Mouse (Mus musculus) MEL (cell line): Measurements from ENCODE around the gene Ppm1e. TPM values are rescaled to one million over a fixed set of nuclear protein-coding genes. Genes with fewer than 3 reads are reported as not detected.

Source experiments
- DNase-seq: peaks from one replicate; pipeline ENCODE4 v3.0.0; 2011; ENCODE audit warnings: low read depth, low spot score
- H3K27ac ChIP-seq: 2 replicates; pipeline ENCODE4 v1.5.1; 2012; ENCODE audit warnings: low read depth, mild to moderate bottlenecking, control low read depth, low read length, moderate library complexity; ENCODE audit not compliant: control insufficient read depth
- H3K27me3 ChIP-seq, 2 experiments: fragments of 150-350 bp in 1 of 2; sonication (generic) in 1 of 2; 2 replicates each; pipeline ENCODE4 v1.6.1; 2012; ENCODE audit warnings: low read length in 2 of 2, mild to moderate bottlenecking in 2 of 2, improper control_type of control experiment in 1 of 2, moderate library complexity in 1 of 2; ENCODE audit not compliant: insufficient read depth in 2 of 2, control insufficient read depth in 1 of 2
- H3K36me3 ChIP-seq, 2 experiments: 2 replicates each; pipeline ENCODE4 v1.6.1; 2012 to 2014; ENCODE audit warnings: low read length in 2 of 2, improper control_type of control experiment in 1 of 2, inconsistent platforms in 1 of 2, mild to moderate bottlenecking in 1 of 2; ENCODE audit not compliant: insufficient read depth in 2 of 2, control insufficient read depth in 1 of 2
- H3K4me1 ChIP-seq, 2 experiments: fragments of 150-350 bp in 1 of 2; sonication (generic) in 1 of 2; 2 replicates each; pipeline ENCODE4 v1.6.1; 2012; ENCODE audit warnings: low read length in 2 of 2, improper control_type of control experiment in 1 of 2, mild to moderate bottlenecking in 1 of 2; ENCODE audit not compliant: insufficient read depth in 2 of 2, control insufficient read depth in 1 of 2
- H3K4me3 ChIP-seq, 2 experiments: fragments of 150-350 bp in 1 of 2; sonication (generic) in 1 of 2; 2 replicates each; pipeline ENCODE4 v1.5.1; 2012; ENCODE audit warnings: low read depth in 2 of 2, low read length in 2 of 2, mild to moderate bottlenecking in 2 of 2, moderate library complexity in 2 of 2, control low read depth in 1 of 2, improper control_type of control experiment in 1 of 2; ENCODE audit not compliant: control insufficient read depth in 1 of 2, insufficient read depth in 1 of 2
- H3K79me2 ChIP-seq: 2 replicates; pipeline ENCODE4 v1.6.1; 2012; ENCODE audit warnings: mild to moderate bottlenecking, low read length, moderate library complexity; ENCODE audit not compliant: control insufficient read depth, poor library complexity, insufficient read depth
- H3K9ac ChIP-seq: 2 replicates; pipeline ENCODE4 v1.6.1; 2012; ENCODE audit warnings: low read depth, mild to moderate bottlenecking, control low read depth, low read length, moderate library complexity; ENCODE audit not compliant: control insufficient read depth, poor library complexity, severe bottlenecking
- H3K9me3 ChIP-seq: fragments of 150-350 bp; sonication (generic); replicated peaks from 2 replicates; pipeline ENCODE4 v1.6.1; 2012; ENCODE audit warnings: mild to moderate bottlenecking, low read length, improper control_type of control experiment, moderate library complexity; ENCODE audit not compliant: insufficient read depth
- BHLHE40 ChIP-seq: IDR thresholded peaks from 2 replicates; pipeline ENCODE4 v1.6.1; 2012; ENCODE audit warnings: low read depth, mild to moderate bottlenecking, inconsistent platforms, low read length, improper control_type of control experiment, borderline replicate concordance
- CHD1 ChIP-seq: IDR thresholded peaks from 2 replicates; pipeline ENCODE4 v1.6.1; 2012; ENCODE audit warnings: low read depth, mild to moderate bottlenecking, inconsistent platforms, low read length, improper control_type of control experiment
- CTCF ChIP-seq, 3 experiments: IDR thresholded peaks in 2 of 3; conservative IDR thresholded peaks in 1 of 3; 2 replicates each; pipeline ENCODE4 v1.5.1; 2011 to 2012; ENCODE audit warnings: low read length in 3 of 3, low read depth in 2 of 3, mild to moderate bottlenecking in 2 of 3, improper control_type of control experiment in 1 of 3, inconsistent platforms in 1 of 3, mixed read lengths in 1 of 3, moderate library complexity in 1 of 3; ENCODE audit not compliant: control insufficient read depth in 1 of 3, insufficient read depth in 1 of 3, poor library complexity in 1 of 3, severe bottlenecking in 1 of 3
- ELF1 ChIP-seq: IDR thresholded peaks from 2 replicates; pipeline ENCODE4 v1.6.1; 2014; ENCODE audit warnings: low read depth, mild to moderate bottlenecking, inconsistent platforms, low read length, improper control_type of control experiment, moderate library complexity
- ETS1 ChIP-seq: IDR thresholded peaks from 2 replicates; pipeline ENCODE4 v1.6.1; 2012; ENCODE audit warnings: low read depth, mild to moderate bottlenecking, inconsistent platforms, low read length, improper control_type of control experiment, moderate library complexity
- HCFC1 ChIP-seq: IDR thresholded peaks from 2 replicates; pipeline ENCODE4 v1.6.1; 2012; ENCODE audit warnings: low read depth, mild to moderate bottlenecking, inconsistent platforms, low read length, improper control_type of control experiment, moderate library complexity
- JUND ChIP-seq: IDR thresholded peaks from 2 replicates; pipeline ENCODE4 v1.6.1; 2011; ENCODE audit warnings: low read depth, mild to moderate bottlenecking, improper control_type of control experiment, low read length
- MAX ChIP-seq: IDR thresholded peaks from 2 replicates; pipeline ENCODE4 v1.6.1; 2011; ENCODE audit warnings: low read length, improper control_type of control experiment
- MAZ ChIP-seq: IDR thresholded peaks from 2 replicates; pipeline ENCODE4 v1.6.1; 2012; ENCODE audit warnings: low read depth, mild to moderate bottlenecking, inconsistent platforms, low read length, improper control_type of control experiment
- MEF2A ChIP-seq: IDR thresholded peaks from 2 replicates; pipeline ENCODE4 v1.6.1; 2014; ENCODE audit warnings: low read depth, mild to moderate bottlenecking, inconsistent platforms, low read length, improper control_type of control experiment; ENCODE audit not compliant: poor library complexity, insufficient replicate concordance, severe bottlenecking; ENCODE audit errors: extremely low read depth
- MXI1 ChIP-seq: IDR thresholded peaks from 2 replicates; pipeline ENCODE4 v1.6.1; 2011; ENCODE audit warnings: mild to moderate bottlenecking, low read depth, low read length, improper control_type of control experiment
- MYC ChIP-seq: IDR thresholded peaks from 2 replicates; pipeline ENCODE4 v1.6.1; 2011; ENCODE audit warnings: low read depth, mild to moderate bottlenecking, low read length, improper control_type of control experiment, moderate library complexity
- POLR2A ChIP-seq, 2 experiments: IDR thresholded peaks; 2 replicates each; pipeline ENCODE4 v1.6.1; 2011 to 2012; ENCODE audit warnings: low read length in 2 of 2, mild to moderate bottlenecking in 2 of 2, control low read depth in 1 of 2, improper control_type of control experiment in 1 of 2, low read depth in 1 of 2, moderate library complexity in 1 of 2; ENCODE audit not compliant: control insufficient read depth in 1 of 2, insufficient read depth in 1 of 2, poor library complexity in 1 of 2
- RAD21 ChIP-seq: IDR thresholded peaks from 2 replicates; pipeline ENCODE4 v1.6.1; 2011; ENCODE audit warnings: mild to moderate bottlenecking, low read depth, low read length, improper control_type of control experiment
- RCOR1 ChIP-seq: IDR thresholded peaks from 2 replicates; pipeline ENCODE4 v1.6.1; 2012; ENCODE audit warnings: low read depth, mild to moderate bottlenecking, inconsistent platforms, low read length, improper control_type of control experiment
- SIN3A ChIP-seq: IDR thresholded peaks from 2 replicates; pipeline ENCODE4 v1.6.1; 2012; ENCODE audit warnings: low read length, improper control_type of control experiment, inconsistent platforms
- SMC3 ChIP-seq: IDR thresholded peaks from 2 replicates; pipeline ENCODE4 v1.6.1; 2011; ENCODE audit warnings: low read depth, low read length, improper control_type of control experiment
- TAL1 ChIP-seq: IDR thresholded peaks from 2 replicates; pipeline ENCODE4 v1.6.1; 2012; ENCODE audit warnings: mild to moderate bottlenecking, inconsistent platforms, low read length, moderate library complexity, mixed read lengths
- TBP ChIP-seq: IDR thresholded peaks from 2 replicates; pipeline ENCODE4 v1.8.0; 2011; ENCODE audit warnings: low read depth, low read length, improper control_type of control experiment
- TCF12 ChIP-seq: IDR thresholded peaks from 2 replicates; pipeline ENCODE4 v1.6.1; 2014; ENCODE audit warnings: low read depth, mild to moderate bottlenecking, inconsistent platforms, low read length, improper control_type of control experiment, moderate library complexity
- UBTF ChIP-seq: IDR thresholded peaks from 2 replicates; pipeline ENCODE4 v1.6.1; 2012; ENCODE audit warnings: low read depth, mild to moderate bottlenecking, inconsistent platforms, low read length, improper control_type of control experiment, moderate library complexity, borderline replicate concordance; ENCODE audit not compliant: insufficient read depth
- USF1 ChIP-seq: IDR thresholded peaks from 2 replicates; pipeline ENCODE4 v1.6.1; 2014; ENCODE audit warnings: low read depth, mild to moderate bottlenecking, inconsistent platforms, low read length, improper control_type of control experiment, moderate library complexity
- USF2 ChIP-seq, 2 experiments: IDR thresholded peaks; 2 replicates each; pipeline ENCODE4 v1.6.1; 2011 to 2012; ENCODE audit warnings: improper control_type of control experiment in 2 of 2, low read length in 2 of 2, borderline replicate concordance in 1 of 2, inconsistent platforms in 1 of 2, low read depth in 1 of 2, mild to moderate bottlenecking in 1 of 2; ENCODE audit not compliant: insufficient read depth in 1 of 2
- ZC3H11A ChIP-seq: IDR thresholded peaks from 2 replicates; pipeline ENCODE4 v1.6.1; 2012; ENCODE audit warnings: low read depth, mild to moderate bottlenecking, inconsistent platforms, low read length, improper control_type of control experiment
- ZNF384 ChIP-seq: IDR thresholded peaks from 2 replicates; pipeline ENCODE4 v1.6.1; 2012; ENCODE audit warnings: low read depth, mild to moderate bottlenecking, inconsistent platforms, low read length, improper control_type of control experiment
- polyA plus RNA-seq, 2 experiments: library from polyadenylated mRNA; stranded (reverse) in 1 of 2; unstranded in 1 of 2; fragments of >175 nt in 1 of 2; fragments of >200 nt in 1 of 2; gene quantifications; 2 replicates each; pipeline versions ENCODE4 v1.2.1 to v1.2.4; 2012; ENCODE audit warnings: low replicate concordance in 2 of 2, low read depth in 1 of 2; ENCODE audit not compliant: insufficient read length in 2 of 2, insufficient read depth in 1 of 2, missing spikeins in 1 of 2
- total RNA-seq: library from RNA; depleted of rRNA; stranded (reverse); fragments of 300-350 nt; gene quantifications from 2 replicates; pipeline ENCODE4 v1.2.3, GENCODE M21; 2012

Ppm1e gene
- total and polyA plus RNA-seq, 3 experiments = 1.3 to 2.8 TPM; not detected in 1

DNA sequence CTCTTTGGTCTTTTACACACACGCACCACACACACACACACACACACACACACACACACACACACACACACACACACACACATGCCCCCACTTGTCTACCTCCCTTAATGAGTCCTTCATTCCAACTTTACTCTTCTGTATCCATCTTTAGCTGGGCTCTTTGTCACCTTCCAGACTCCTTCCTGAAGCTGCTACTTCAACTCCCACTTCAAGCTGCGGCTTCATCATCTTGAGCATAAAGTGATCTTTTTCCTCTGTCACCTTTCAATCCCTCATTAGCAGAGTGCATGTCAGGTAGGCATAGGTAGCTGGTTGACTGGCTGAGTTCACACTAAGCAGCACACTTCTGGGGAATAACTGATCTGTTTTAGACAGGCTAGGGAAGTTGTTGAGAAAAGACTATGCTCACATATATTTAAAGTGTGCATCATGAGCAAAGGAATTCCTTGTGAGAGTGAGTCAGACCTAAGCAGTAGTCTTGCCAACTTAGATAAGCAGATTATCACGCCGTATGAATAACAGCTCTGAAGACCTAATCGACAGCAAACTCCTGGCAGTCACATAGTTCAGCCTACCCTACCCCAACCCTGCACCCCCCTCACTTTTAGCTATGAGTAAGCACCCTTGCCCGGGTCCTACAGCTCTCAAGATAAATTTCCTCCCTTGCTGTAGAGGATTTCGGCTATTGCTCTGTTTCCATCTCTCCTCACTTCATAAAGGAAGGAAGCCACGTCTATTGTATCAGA lies 49.3 kb downstream of the Ppm1e start (continued):
- TF ChIP-seq RAD21 (no peak), HCFC1 (0 out of 2 replicates have a peak, but pooled peaks have one; percentile 41), MEF2A (no peak), MAZ (peak; percentile 87; the same call in 1 of the 2 replicates), MAX (peak; percentile 66), CHD1 (no peak), ETS1 (peak; percentile 98), ZC3H11A (no peak; the same call in 1 of the 2 replicates), CTCF (IDR thresholded peaks at IDR 0.05 in 2 of 3, conservative IDR thresholded peaks at IDR 0.05 in 1 of 3; ENCODE audit: control insufficient read depth in 1 of 3, insufficient read depth in 1 of 3, low read depth in 2 of 3, low read length in 3 of 3, poor library complexity in 1 of 3, severe bottlenecking in 1 of 3) (no peak), BHLHE40 (peak; percentile 49; the same call in 1 of the 2 replicates), TAL1 (peak; percentile 94), ZNF384 (0 out of 2 replicates have a peak, but pooled peaks have one; percentile 5), POLR2A (IDR thresholded peaks at IDR 0.05; ENCODE audit: control insufficient read depth in 1 of 2, insufficient read depth in 1 of 2, low read depth in 1 of 2, low read length in 2 of 2, poor library complexity in 1 of 2) (no peak)

- H3K27ac ChIP-seq = no peak overlapping the region
- no peaks in the 10 kb centered on the region for H3K79me2 ChIP-seq
- no peaks in the 10 kb centered on the region; a peak in 1 of 4 replicates for H3K36me3 ChIP-seq
- H3K27me3 ChIP-seq = no peaks in the 10 kb centered on the region
- DNase-seq = no peak
- H3K4me3 ChIP-seq = no peak overlapping the region
- H3K4me1 ChIP-seq = peaks cover 0 to 6% of the 10 kb centered on the region in 2 experiments; a peak in 1 of 4 replicates
- no peak for TF ChIP-seq SIN3A
- TF ChIP-seq USF1 = no peak
- TF ChIP-seq TAL1 = no peak
- no peak for TF ChIP-seq RCOR1
- TF ChIP-seq SMC3 = no peak
- TF ChIP-seq ELF1 = no peak
- TF ChIP-seq JUND = no peak
- TF ChIP-seq UBTF = no peak
- no peak for TF ChIP-seq ETS1
- no peak for TF ChIP-seq MAZ
- no peak for TF ChIP-seq TCF12
- no peak for TF ChIP-seq MYC
- TF ChIP-seq USF2 (IDR thresholded peaks at IDR 0.05; ENCODE audit: borderline replicate concordance in 1 of 2, insufficient read depth in 1 of 2, low read depth in 1 of 2, low read length in 2 of 2) = no peak
- no peak for TF ChIP-seq TBP
- TF ChIP-seq MXI1 = no peak
- TF ChIP-seq, all 39 proteins: peak for 0
- Histone ChIP-seq H3K9ac (no peak overlapping the region), H3K9me3 (no peaks in the 10 kb centered on the region)
Measured at GRCm38 (mm10) chr11:87299066-87299465, 59.8 kb downstream of the Ppm1e start.
